Mouse (Mus musculus) hindbrain, embryonic 16.5 days (tissue): ENCODE results near the gene Nrxn1. TPM values are rescaled to one million over a fixed set of nuclear protein-coding genes. Genes with fewer than 3 reads are reported as not detected.

Source experiments
- ATAC-seq: fragments of 200-750 bp; cut with Nextera tagmentation; 2 replicates; pipeline ENCODE4 v1.8.0; 2017; ENCODE audit warnings: moderate TSS enrichment, moderate library complexity
- H3K27ac ChIP-seq: fragments of 300-500 bp; sonication (generic); 2 replicates; pipeline ENCODE4 v1.5.1; 2014; ENCODE audit warnings: low read depth, mild to moderate bottlenecking, control low read depth, low read length, moderate library complexity
- H3K27me3 ChIP-seq: fragments of 300-500 bp; sonication (generic); replicated peaks from 2 replicates; pipeline ENCODE4 v1.6.1; 2014; ENCODE audit warnings: low read length; ENCODE audit not compliant: control insufficient read depth, insufficient read depth
- H3K36me3 ChIP-seq: fragments of 300-500 bp; sonication (generic); 2 replicates; pipeline ENCODE4 v1.6.1; 2014; ENCODE audit warnings: mild to moderate bottlenecking, low read length, moderate library complexity, mixed read lengths; ENCODE audit not compliant: control insufficient read depth, insufficient read depth
- H3K4me1 ChIP-seq: fragments of 300-500 bp; sonication (generic); 2 replicates; pipeline ENCODE4 v1.6.1; 2014; ENCODE audit warnings: low read depth, low read length; ENCODE audit not compliant: control insufficient read depth, insufficient read depth
- H3K4me2 ChIP-seq: fragments of 300-500 bp; sonication (generic); 2 replicates; pipeline ENCODE4 v1.6.1; 2014; ENCODE audit warnings: mild to moderate bottlenecking, low read length, control low read depth, moderate library complexity
- H3K4me3 ChIP-seq: fragments of 300-500 bp; sonication (generic); 2 replicates; pipeline ENCODE4 v1.5.1; 2014; ENCODE audit warnings: mild to moderate bottlenecking, low read length, control low read depth, moderate library complexity
- H3K9ac ChIP-seq: fragments of 300-500 bp; sonication (generic); 2 replicates; pipeline ENCODE4 v1.6.1; 2014; ENCODE audit warnings: low read depth, mild to moderate bottlenecking, control low read depth, low read length, moderate library complexity
- H3K9me3 ChIP-seq: fragments of 300-500 bp; sonication (generic); 2 replicates; pipeline ENCODE4 v1.6.1; 2014; ENCODE audit warnings: mild to moderate bottlenecking, low read length, moderate library complexity; ENCODE audit not compliant: control insufficient read depth
- WGBS: fragments of 180-500 bp; shearing (Covaris S2); extraction: QIAGEN DNeasy Blood & Tissue Kit; methylation state at CpG from one replicate; pipeline ENCODE4 v1.1.7; 2014; 5-methylcytosine and 5-hydroxymethylcytosine counted together
- polyA plus RNA-seq: library from polyadenylated mRNA; unstranded; fragments of >200 nt; fragmentation: Nextera tagmentation; extraction: Ambion mirVana; gene quantifications from 2 replicates; pipeline ENCODE4 v1.2.1, GENCODE M21; 2015

Gene Nrxn1
- polyA plus RNA-seq = 229 and 250 TPM in 2 replicates

- Histone ChIP-seq H3K9ac (peak within 1 kb of the TSS; percentile 81), H3K27me3 (no peaks in the 10 kb centered on the region), H3K27ac (peak within 1 kb of the TSS; percentile 96), H3K36me3 (peaks cover 13% of the 10 kb centered on the region), H3K4me3 (peak within 1 kb of the TSS; percentile 63), H3K9me3 (peaks cover 8% of the 10 kb centered on the region), H3K4me1 (peaks cover under 1% of the 10 kb centered on the region), H3K4me2 (peak within 1 kb of the TSS; percentile 69)
- no peak for ATAC-seq
- 0% methylated on average over 1 of the region's 1 CpGs for WGBS
Measured at GRCm38 (mm10) chr17:91093042-91093080, at the start of gene Nrxn1. Nrxn1 (minus strand) TSS chr17:91093071.

- Histone ChIP-seq H3K4me2 (no peak overlapping the region), H3K9ac (no peak overlapping the region), H3K4me3 (no peak overlapping the region), H3K4me1 (no peaks in the 10 kb centered on the region), H3K36me3 (no peaks in the 10 kb centered on the region), H3K27ac (no peak overlapping the region), H3K9me3 (no peaks in the 10 kb centered on the region), H3K27me3 (no peaks in the 10 kb centered on the region)
- 84% methylated on average over 3 of the region's 3 CpGs for WGBS
- no peak for ATAC-seq
Measured at GRCm38 (mm10) chr17:91136859-91137258, 44.0 kb upstream of the Nrxn1 start.

GRCm38 (mm10) chr17:91112880-91113628, 20.2 kb upstream of the Nrxn1 start:
- WGBS = 93% methylated on average over 3 of the region's 3 CpGs
- Histone ChIP-seq H3K36me3 (no peaks in the 10 kb centered on the region), H3K27me3 (no peaks in the 10 kb centered on the region), H3K4me1 (no peaks in the 10 kb centered on the region), H3K27ac (no peak overlapping the region), H3K4me3 (no peak overlapping the region), H3K9ac (no peak overlapping the region), H3K9me3 (no peaks in the 10 kb centered on the region), H3K4me2 (no peak overlapping the region)
- no peak for ATAC-seq

- 96% methylated on average over 1 of the region's 1 CpGs for WGBS
- no peak overlapping the region for H3K9ac ChIP-seq
- ATAC-seq = no peak
- no peaks in the 10 kb centered on the region for H3K9me3 ChIP-seq
- no peaks in the 10 kb centered on the region for H3K4me1 ChIP-seq
- H3K27me3 ChIP-seq = no peaks in the 10 kb centered on the region
- H3K36me3 ChIP-seq = no peaks in the 10 kb centered on the region
- H3K4me3 ChIP-seq = no peak overlapping the region
- H3K4me2 ChIP-seq = no peak overlapping the region
- H3K27ac ChIP-seq = no peak overlapping the region
Measured at GRCm38 (mm10) chr17:91112085-91112484, 19.2 kb upstream of the Nrxn1 start.

- H3K4me3 ChIP-seq = peak overlapping the region; percentile 63
- no peaks in the 10 kb centered on the region; the same call in 1 of the 2 replicates for H3K4me1 ChIP-seq
- peak overlapping the region; percentile 96 for H3K27ac ChIP-seq
- H3K27me3 ChIP-seq = no peaks in the 10 kb centered on the region
- peaks cover 4% of the 10 kb centered on the region for H3K9me3 ChIP-seq
- peak; percentile 88 for ATAC-seq
- peak overlapping the region; percentile 69 for H3K4me2 ChIP-seq
- H3K9ac ChIP-seq = peak overlapping the region; percentile 81
- 18% methylated on average over 12 of the region's 12 CpGs for WGBS
- peaks cover 9% of the 10 kb centered on the region for H3K36me3 ChIP-seq
Measured at GRCm38 (mm10) chr17:91093081-91093875, 407 bp upstream of the Nrxn1 start.

GRCm38 (mm10) chr17:91092421-91093041, 340 bp downstream of the Nrxn1 start:
- Histone ChIP-seq H3K4me1 (peaks cover 4% of the 10 kb centered on the region), H3K9ac (peak overlapping the region; percentile 81), H3K27me3 (no peaks in the 10 kb centered on the region), H3K4me3 (peak overlapping the region; percentile 63), H3K9me3 (peaks cover 10% of the 10 kb centered on the region), H3K27ac (peak overlapping the region; percentile 96), H3K4me2 (peak overlapping the region; percentile 69), H3K36me3 (peaks cover 16% of the 10 kb centered on the region)
- WGBS = under 1% methylated on average over 21 of the region's 21 CpGs
- ATAC-seq = peak; percentile 95

- peak overlapping the region; percentile 29 for H3K27ac ChIP-seq
- ATAC-seq = no peak
- peak overlapping the region; percentile 68 for H3K4me2 ChIP-seq
- peaks cover 16% of the 10 kb centered on the region for H3K36me3 ChIP-seq
- 47% methylated on average over 1 of the region's 1 CpGs for WGBS
- H3K4me1 ChIP-seq = peaks cover 8% of the 10 kb centered on the region
- H3K4me3 ChIP-seq = peak overlapping the region; percentile 63
- peaks cover 10% of the 10 kb centered on the region for H3K9me3 ChIP-seq
- H3K27me3 ChIP-seq = no peaks in the 10 kb centered on the region
- peak overlapping the region; percentile 45 for H3K9ac ChIP-seq
Measured at GRCm38 (mm10) chr17:91090631-91091030, 2.2 kb downstream of the Nrxn1 start.

GRCm38 (mm10) chr17:91088991-91089390, 3.9 kb downstream of the Nrxn1 start:
- Histone ChIP-seq H3K27ac (no peak overlapping the region), H3K27me3 (no peaks in the 10 kb centered on the region), H3K36me3 (peaks cover 16% of the 10 kb centered on the region), H3K4me1 (peaks cover 10% of the 10 kb centered on the region), H3K9ac (no peak overlapping the region), H3K9me3 (peaks cover 10% of the 10 kb centered on the region), H3K4me3 (no peak overlapping the region), H3K4me2 (peak overlapping the region; percentile 29)
- ATAC-seq = no peak
- 88% methylated on average over 11 of the region's 11 CpGs for WGBS

GRCm38 (mm10) chr17:91088037-91088715, 4.7 kb downstream of the Nrxn1 start:
- H3K9ac ChIP-seq = no peak overlapping the region
- peaks cover 10% of the 10 kb centered on the region for H3K9me3 ChIP-seq
- no peak for ATAC-seq
- no peaks in the 10 kb centered on the region for H3K27me3 ChIP-seq
- WGBS = 76% methylated on average over 79 of the region's 82 CpGs
- peak overlapping the region; percentile 58; the same call in 1 of the 2 replicates for H3K4me2 ChIP-seq
- H3K36me3 ChIP-seq = peaks cover 16% of the 10 kb centered on the region
- H3K4me1 ChIP-seq = peaks cover 10% of the 10 kb centered on the region
- H3K27ac ChIP-seq = no peak overlapping the region
- H3K4me3 ChIP-seq = peak overlapping the region; percentile 10; the same call in 1 of the 2 replicates
